Mouse (Mus musculus): ENCODE results near the gene Thap11.

Thap11 gene

DNA sequence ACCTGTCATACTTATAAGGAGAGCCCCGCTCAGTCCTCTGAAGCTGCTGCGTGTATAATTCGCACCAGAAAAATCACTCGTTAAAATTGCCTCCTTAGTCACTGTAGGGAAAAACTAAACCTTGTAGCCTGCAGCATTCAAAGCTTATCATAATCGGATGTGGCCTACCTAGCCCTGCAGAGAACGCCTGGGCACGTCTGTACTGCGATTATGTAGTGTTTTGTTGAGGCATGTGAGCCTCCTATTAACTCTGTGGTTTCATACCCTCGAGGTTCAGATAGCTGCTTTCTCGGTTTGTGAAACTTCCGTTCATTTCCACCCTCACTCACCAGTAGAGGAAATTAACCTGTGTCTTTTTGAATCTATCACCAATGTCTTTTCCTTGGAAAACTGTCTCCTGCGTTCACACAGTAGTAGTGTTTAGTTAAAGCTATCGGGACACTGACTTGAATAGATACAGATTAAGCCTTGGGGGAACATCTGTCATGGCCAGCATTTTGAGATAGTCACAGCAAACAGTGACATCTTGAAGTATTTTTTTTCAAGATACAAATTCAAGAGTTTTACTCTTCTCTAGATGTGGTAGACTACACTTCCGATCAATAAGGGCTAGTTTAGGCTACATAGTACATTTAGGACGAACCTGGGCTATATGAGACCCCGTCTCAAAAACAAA, 46.1 kb downstream of the Thap11 start:
- DNase-seq (ENCODE audit: low spot score): no peak

Measured in embryo, embryonic 10.5 days (tissue).